Mouse (Mus musculus) layer of hippocampus, adult 9-11 months (tissue): ENCODE data around the gene Coro2b.

Experiments used
- DNase-seq: peaks from one replicate; pipeline ENCODE4 v3.0.0; 2022

Coro2b gene

GRCm38 (mm10) chr9:62537941-62538340 is 1.1 kb upstream of the Coro2b start:
- DNase-seq = no peak

- peak; percentile 70 for DNase-seq
Measured at GRCm38 (mm10) chr9:62536119-62536654, 657 bp downstream of the Coro2b start.

GRCm38 (mm10) chr9:62535566-62535965 is 1.3 kb downstream of the Coro2b start:
- DNase-seq = no peak

- DNase-seq = no peak
Measured at GRCm38 (mm10) chr9:62534691-62535090, 2.2 kb downstream of the Coro2b start.

GRCm38 (mm10) chr9:62534158-62534557 is 2.7 kb downstream of the Coro2b start:
- no peak for DNase-seq

GRCm38 (mm10) chr9:62532876-62533275 is 4.0 kb downstream of the Coro2b start:
- no peak for DNase-seq

- peak; percentile 88 for DNase-seq
Measured at GRCm38 (mm10) chr9:62531459-62532275, 5.2 kb downstream of the Coro2b start.

GRCm38 (mm10) chr9:62528527-62528926 is 8.3 kb downstream of the Coro2b start:
- peak; percentile 78 for DNase-seq

- DNase-seq = no peak
Measured at GRCm38 (mm10) chr9:62526858-62527257, 10.0 kb downstream of the Coro2b start.

- peak; percentile 82 for DNase-seq
Measured at GRCm38 (mm10) chr9:62526451-62526850, 10.4 kb downstream of the Coro2b start.

- no peak for DNase-seq
Measured at GRCm38 (mm10) chr9:62524761-62525308, 12.0 kb downstream of the Coro2b start.

GRCm38 (mm10) chr9:62522791-62523471 is 13.9 kb downstream of the Coro2b start:
- no peak for DNase-seq

- DNase-seq = no peak
Measured at GRCm38 (mm10) chr9:62522211-62522610, 14.6 kb downstream of the Coro2b start.

GRCm38 (mm10) chr9:62521541-62521940 is 15.3 kb downstream of the Coro2b start:
- DNase-seq = no peak

- DNase-seq = no peak
Measured at GRCm38 (mm10) chr9:62520933-62521332, 15.9 kb downstream of the Coro2b start.

GRCm38 (mm10) chr9:62519787-62520503 is 16.9 kb downstream of the Coro2b start:
- DNase-seq = no peak

GRCm38 (mm10) chr9:62519334-62519733 is 17.5 kb downstream of the Coro2b start:
- DNase-seq = no peak

- no peak for DNase-seq
Measured at GRCm38 (mm10) chr9:62518572-62518971, 18.3 kb downstream of the Coro2b start.

- peak; percentile 64 for DNase-seq
Measured at GRCm38 (mm10) chr9:62517112-62517957, 19.5 kb downstream of the Coro2b start.

- no peak for DNase-seq
Measured at GRCm38 (mm10) chr9:62515138-62515537, 21.7 kb downstream of the Coro2b start.

- DNase-seq = no peak
Measured at GRCm38 (mm10) chr9:62513492-62514133, 23.2 kb downstream of the Coro2b start.
